Mouse (Mus musculus) right cerebral cortex, postnatal 14 days (tissue): ENCODE data around the gene Car5a.

Experiments used
- DNase-seq: peaks from one replicate; pipeline ENCODE4 v3.0.0; 2022

Gene Car5a

DNA sequence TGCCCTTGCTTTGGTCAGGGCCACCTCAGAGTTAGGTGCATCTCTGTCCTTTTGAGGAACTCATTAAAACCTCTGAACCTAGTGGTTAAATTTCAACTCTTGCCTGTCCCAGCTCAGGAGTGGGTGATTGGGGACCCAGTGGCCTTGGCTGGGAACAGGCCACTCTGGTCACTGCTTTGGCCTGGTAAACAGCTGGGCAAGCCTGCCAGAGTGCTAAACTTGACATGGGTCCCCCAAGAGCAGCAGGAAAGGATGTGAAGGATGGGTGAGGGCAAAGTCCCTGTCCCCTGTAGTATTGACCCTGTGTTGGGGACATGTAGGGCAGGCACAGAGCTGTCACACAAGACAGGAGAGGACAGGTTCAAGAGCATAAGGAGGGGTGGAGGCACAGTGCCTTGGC lies at the start of gene Car5a:
Gene Car5a, minus strand, starts transcription at position 74 of the 400 bp plus-strand sequence.
- no peak for DNase-seq

DNA sequence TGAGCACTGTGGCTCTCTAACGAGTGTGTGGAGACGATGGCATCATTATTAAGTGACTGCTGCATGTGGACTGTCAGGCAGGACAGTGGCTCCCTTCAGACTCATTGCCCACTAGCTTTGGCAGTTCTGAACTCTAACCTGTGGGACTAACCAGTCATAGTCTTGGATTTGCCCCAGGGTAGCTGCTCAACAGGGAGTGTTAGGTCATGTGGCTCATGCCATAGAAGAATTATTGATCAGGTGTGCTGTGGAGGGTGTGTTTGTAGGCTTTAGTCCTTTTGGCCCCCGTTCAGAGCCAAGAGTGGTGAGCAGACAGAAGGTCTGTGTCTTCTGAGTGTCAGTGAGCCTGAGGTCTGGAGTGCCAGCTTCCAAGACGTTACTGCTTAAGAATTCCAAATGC lies 48.2 kb upstream of the Car5a start:
- DNase-seq = no peak

DNA sequence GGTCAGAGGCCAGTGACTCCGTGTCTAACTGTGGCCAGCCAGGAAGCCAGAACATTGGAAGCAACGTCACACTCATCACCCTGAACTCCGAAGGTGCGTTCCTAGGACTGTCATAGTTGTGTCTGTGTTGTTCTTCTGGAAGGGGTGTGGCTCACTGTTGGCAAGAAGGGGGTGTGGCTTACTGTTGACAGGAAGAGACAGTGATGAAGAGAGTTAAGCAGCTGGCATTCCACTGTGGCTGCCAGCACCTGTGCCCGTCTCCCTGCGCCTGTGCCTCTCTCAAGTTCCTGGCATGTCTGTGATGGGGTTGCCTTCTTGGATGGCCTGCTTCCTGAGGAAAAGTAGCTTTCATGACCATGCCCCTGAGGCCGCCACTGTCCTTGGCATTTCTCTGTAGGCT lies 46.9 kb upstream of the Car5a start:
- no peak for DNase-seq

DNA sequence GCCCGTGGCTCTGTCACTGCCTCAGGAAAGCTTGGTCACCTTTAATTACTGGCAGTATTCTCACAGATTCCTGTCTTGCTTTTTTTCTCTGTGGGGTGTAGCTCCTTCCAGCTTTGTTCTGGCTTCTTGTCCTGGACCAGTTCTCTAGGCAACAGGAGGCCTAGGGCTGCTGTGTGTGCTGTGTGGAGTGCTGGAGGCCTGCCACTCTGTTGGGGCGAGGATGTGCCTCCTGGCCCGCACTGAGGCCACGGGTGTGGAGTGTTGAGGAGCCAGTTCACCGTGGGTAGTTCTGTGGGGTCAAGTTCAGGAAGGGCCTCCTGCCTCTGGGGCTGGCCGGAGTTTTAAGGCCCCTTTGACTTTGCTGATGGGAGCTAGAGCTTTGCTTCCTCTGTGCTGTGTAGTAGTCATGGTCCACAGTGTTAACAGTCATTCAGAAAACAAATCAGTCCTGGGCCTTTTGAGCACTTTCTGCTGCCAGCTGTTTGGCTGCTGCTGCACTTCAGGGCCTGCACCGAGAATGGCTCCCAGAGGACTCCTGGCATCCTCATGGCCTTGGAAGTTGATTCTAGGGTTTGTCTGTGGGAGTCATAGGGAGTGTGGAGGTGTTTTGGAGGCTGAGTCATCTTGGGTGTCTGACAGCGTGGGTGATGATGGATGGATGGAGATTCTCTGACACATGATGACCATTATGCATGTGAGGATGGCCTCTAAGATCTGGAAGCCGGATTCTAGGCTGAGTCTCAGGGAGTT lies 46.0 kb upstream of the Car5a start:
- DNase-seq = no peak

DNA sequence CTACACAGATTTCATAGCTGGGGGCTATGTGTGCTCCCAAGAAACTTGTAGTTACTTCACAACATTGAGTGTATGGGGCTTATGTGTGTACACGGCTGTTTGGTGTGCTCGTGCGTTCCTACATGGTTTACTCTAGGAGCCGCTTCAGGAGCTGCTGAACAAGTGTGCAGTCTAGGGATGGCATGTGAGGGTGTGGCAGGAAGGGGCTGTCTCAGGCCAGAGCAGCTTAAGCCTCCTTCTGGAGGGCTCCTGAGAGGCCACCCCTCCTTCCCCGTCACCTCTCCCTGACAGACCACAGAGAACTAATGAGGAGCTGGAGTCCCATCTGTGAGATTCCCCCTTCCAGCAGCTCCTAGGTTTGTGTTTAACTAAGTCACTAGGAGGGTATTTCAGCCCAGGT lies 43.2 kb upstream of the Car5a start:
- DNase-seq = no peak

DNA sequence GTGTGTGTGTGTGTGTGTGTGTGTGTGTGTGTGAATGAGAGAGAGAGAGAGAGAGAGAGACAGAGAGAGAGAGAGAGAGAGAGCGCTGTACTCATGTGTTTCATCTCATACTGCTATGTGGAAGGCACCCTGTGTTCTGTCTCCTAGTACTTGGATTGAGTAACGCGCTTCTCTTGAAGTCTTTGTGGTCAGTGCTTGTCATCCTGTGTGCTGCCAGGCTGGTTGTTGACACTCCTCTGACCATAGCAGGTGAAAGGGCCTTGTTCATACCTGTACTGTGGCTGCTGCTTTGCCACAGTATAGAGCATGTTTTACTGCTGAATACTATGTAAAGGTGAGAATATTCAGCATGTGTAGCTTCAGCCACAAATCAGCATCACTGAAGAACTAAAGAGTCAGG lies 41.0 kb upstream of the Car5a start:
- no peak for DNase-seq

DNA sequence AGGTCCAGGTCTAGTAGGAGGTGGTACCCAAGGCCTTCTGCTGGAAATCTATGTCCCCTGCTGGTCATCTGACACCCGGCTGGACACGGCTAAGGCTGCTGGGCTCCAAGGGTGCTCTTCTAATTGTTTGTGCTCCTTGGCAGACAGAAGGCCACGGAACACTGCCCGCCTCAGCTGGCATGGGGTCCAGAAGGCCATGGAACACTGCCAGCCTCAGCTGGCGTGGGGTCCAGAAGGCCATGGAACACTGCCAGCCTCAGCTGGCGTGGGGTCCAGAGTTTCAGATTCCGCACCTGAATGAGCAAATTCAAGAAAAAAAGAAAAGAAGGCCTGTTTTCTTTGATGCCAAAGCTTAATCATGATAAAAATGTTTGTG lies 36.8 kb upstream of the Car5a start:
- DNase-seq = no peak

DNA sequence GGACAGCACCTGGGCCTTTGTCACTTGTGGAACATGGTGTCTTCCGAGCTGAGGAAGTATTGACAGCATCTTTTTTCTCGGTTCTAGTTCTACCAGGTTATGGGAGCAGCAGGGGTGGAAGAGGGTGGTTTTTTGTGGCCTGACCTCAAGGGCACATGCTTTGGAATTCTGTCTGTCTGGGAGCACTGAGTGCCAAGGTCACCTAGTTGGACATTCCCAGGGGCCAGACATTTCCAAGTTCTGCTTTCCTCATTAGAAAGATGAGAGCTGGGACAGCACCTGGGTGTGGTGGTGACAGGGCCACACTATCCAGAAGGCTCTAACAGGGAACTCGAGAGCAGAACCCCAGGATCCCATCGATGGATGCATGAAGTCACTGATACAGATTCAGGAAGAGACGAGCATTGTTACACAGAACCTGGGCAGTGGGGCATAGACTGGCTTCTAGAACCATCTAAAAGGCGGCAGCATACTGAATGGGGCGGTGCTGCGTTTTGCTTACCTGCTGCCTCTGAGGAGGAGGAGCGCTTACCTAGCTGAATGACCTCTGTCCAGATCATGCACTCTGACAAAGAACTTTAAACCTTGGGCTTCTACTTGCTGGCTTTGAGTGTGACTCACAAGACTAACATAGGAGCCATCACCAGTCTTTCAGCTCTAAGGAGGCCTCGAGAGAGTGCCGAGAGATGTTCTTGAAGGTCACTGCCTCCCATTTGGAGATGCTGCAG lies 36.3 kb upstream of the Car5a start:
- no peak for DNase-seq

DNA sequence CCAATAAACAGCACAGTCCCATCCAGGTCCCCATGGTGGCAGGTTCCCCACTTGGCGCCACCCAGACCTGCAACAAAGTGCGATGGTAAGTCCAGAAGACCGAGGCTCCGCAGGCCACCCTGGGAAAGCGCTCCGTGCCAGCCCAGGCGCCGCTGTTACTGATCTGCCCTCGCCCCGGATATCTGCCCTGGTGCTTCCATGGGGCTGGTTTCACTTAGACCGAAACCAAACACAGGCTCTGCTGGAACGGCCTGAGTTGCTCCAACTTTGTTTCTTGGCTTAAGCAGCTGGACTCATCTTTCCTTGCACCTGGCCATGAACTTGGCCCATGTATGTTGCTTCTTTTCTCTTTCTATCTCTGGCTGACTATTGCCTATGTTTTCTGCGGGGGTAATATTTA lies 34.0 kb upstream of the Car5a start:
- DNase-seq = no peak

DNA sequence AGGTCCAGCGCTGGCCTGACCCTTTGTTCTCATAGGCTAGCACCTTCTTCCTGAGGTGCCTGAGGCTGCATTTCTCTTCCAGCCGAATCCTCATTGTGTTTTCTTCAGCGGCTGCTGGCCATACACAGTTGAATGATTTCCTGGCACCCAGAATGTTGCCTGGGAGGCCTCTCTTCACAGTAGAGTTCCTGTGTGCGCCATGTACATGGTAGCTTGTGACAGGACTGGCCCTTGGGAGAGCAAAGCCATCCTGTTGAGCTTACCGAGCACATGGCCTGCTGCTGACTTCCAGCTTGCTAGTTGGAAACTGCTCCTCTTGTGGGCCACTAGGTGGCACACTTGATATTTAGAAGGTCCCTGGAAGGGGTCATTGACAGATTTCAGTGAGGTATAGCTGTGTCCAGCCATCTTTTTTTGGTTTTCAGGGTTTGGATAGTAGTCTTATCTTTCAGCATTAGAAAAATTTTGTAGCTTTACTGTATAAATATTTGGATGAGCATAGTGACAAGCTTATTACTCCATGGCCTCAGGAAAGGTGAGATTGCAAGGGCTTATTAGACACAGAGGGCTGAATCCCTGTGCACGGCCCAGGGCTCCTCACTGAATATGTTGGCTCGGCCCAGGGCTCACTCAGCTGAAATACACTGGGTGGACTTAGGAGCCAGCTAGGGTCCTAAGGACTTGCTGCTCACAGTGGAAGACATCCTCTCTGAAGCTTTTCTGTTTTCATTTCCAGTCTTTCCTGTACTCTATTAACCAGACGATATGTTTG lies 33.3 kb upstream of the Car5a start:
- no peak for DNase-seq

DNA sequence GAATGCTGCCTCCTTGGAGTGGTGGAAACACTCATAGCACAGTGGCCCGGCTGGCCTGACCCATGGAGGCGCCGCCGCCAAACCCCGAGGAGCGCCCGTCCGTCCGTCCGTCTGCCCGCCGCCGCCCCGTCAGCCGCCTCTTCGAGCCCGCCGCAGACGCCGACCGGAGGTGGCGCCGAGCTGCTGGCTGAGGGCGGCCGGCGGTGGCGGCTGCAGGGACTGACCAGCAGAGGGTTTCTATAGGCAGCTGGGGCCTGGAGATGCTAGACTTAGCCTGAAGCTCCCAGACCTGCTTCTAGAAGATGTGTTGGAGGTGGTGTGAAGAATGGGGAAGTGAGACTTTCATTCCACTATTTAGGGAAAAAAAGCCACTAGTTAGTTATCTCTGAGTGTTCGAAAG lies 29.2 kb upstream of the Car5a start:
- DNase-seq = no peak

DNA sequence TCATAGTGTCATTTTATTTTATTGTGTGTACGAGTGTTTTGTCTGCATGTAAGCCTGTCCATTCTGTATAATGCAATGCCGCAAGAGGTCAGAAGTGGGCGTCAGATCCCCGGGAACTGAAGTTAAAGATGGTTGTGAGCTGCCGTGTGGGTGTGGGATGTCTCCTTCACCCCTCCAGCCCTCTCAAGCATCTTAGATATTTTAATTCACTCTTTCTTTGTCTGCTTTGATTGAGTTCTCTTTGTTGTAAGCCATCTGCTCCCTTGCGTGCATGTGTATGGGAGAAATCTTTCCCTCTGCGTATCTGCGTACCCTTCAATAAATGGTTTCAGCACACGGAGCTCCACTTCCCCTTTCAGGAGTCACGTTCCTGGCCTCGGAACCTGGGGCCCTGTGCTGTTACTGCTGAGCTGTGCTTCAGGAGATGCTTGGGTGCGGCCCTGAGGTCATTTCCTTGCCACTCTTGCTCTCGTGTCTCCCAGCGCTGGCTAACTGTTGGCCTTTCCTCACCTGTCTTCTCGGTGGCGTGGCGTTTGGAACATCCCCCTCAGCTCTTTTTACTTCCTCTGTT lies 26.9 kb upstream of the Car5a start:
- DNase-seq = no peak

DNA sequence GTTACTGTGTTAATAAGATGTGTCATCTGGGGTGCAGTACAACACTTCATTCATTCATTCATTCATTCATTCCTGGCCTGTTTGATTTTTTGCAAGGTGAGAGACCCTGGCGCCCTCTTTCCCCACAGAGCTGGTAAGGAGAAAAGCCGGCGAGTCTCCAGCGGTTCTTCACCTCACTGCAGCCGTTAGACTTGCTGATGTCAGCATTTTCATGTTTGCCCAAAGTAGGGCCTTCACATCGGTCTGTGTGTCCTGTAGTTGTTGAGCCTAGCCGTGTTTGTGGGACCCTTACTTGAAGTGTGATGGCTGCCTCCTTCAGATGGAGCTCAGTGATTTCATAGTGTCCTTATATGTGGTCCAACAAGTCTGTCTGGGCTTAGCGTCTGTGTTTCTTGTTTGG lies 25.5 kb upstream of the Car5a start:
- no peak for DNase-seq

DNA sequence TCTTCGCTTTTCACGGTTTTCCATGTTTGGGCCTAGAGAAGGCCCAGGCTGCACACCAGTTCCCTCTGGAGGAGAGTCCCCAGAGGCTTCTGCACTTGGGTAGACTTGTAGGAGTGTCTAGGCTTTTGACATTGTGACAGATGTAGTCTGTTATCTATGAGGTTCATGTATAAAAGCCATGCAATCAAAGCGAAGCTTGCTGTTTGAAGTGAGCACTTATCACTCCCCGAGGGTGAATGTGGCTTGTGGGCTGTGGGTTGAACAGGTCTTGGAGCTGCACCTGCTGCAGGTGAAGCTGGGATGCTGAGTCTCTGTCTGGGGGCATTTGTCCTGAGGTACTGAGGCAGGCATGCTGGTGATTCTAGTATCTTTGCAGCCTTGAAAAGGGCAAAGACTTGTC lies 23.8 kb upstream of the Car5a start:
- DNase-seq = no peak

DNA sequence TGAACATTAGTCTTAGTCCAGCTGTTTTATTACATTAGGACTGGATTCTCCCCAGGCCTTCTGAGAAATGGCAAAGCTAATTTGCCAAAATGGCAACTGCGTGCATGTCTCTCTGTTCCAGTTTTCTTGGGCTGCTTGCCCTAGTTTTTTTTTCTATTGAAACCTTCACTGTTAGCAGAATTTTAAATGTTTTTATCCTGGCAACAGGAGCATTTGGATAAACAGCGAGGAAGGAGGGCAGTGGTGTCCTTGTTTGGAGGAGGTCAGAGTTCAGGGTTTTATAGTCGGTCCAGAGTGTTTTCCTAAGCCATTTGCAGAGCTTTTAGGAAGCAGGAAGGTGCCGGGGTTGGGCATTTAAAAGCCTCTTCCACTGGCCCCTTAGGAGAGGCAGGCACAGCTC lies 23.3 kb upstream of the Car5a start:
- DNase-seq = no peak

DNA sequence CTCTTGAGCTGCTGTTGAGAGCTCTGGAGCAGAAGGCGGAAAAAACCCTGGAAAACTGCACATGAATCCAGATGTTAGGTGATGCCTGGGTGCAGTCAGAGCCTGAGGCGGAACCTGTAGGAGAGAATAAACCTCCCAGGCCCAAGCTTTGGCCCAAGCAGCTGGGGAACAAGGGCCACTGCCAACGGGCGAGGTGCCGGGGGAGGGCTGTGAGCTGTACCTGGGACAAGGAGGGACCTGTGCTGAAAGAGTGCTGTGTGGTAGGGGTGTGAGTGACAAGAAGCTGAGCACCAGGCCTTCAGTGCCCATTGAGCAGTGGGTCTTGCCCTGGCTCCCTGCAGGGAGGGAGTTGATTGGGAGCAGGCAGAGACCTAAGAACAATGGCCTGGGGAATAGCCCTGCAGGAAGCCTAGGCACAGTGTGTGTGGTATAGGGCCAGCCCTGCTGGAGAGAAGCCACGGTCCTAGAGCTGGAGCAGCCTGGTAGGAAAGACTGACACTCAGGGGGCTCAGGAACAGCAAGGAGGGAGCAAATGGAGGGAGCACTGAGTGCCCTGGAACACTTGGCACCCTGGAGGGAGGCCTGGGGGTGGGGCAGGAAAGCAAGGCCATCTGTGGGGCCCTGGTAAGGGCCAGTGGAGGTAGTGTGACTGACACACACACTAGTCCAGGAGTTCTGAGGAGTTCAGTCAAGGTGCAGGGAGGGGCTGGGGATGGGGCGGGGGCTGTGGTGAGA lies 22.2 kb upstream of the Car5a start:
- DNase-seq = no peak

DNA sequence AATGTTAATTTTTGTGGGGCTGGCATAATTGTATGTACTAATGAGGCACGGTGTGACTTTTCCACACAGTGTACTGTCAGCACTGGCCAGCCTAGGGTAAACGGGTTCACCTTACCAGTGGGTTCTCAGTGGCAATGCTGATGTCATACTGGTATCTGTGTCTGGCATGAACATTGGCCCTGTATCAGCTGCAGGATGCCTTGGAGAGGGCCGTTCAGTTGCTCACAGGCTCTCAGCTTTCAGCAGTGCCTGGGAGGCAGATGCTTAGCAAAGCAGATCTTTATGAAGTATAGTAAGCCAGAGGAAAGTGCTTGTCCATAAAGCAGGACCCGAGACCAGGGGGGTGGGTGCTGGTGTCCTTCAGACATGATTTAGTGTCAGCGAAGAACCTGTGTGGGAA lies 21.4 kb upstream of the Car5a start:
- no peak for DNase-seq

DNA sequence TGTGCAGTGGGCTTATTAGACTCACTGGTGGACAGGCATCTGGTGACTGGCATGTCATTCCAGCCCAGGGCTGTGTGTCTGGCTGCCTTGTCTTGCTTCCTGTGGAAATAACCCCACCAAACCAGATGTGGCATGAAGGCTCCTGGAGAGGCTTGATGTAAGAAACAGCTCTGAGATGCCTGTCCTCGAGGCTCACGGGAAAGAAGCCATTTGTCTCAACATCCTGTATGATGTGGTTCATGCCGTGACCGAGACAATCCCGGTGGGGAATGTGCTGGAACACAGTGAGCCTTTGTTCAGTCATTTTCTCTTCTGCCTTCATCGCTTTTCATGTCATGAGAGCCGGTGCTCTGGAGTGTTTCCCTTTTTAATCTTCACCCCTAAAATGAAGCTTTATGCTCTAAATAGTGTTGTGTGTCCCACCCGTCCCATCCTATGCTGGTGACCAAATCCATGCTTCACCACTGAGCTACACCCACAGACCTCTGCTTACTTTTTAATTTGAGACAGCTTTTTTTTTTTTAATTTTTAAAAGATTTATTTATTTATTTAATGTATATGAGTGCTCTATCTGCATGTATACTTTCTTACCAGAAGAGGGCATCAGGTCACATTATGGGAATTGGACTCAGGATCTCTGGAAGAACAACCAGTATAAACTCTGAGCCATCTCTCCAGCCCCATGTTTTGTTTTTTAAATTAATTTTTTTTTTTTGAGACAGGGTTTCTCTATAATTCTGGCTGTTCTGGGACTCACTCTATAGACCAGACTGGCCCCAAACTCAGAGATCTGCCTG lies 20.2 kb upstream of the Car5a start:
- no peak for DNase-seq

DNA sequence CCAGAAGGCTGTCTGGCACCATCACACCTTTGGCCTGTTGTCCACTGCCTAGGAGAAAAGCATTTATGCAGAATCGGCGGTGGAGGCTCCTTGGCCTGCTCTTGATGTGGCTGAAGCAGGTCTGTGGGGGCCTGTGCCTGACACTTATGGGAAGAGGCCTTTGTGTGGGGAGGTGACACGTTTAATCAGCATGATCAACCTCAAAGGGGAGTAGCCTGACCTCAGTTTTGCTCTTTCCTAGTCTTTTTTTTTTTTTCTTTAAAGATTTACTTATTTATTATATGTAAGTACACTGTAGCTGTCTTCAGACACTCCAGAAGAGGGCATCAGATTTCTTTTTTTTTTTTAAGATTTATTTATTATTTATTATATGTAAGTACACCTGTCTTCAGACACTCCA lies 18.2 kb upstream of the Car5a start:
- no peak for DNase-seq

DNA sequence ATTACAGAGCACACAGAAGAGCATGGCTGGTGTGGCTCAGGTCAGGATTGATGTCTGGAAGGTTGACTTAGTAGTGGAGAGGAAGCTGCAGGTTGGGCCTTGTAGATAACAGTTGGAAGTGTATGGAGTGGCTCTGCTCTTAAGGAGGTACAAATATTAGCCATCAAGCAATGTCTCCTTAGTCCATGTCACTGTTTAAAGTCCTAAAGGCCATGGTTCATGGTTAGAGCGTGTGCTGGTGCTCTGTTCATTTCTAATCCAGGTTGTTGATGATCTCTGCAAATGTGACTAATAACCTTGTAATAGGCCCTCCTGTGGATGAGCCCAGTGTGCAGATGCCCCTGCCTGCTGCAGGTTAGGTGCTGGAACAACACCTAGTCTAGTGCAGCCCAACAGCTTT lies 13.7 kb upstream of the Car5a start:
- no peak for DNase-seq

DNA sequence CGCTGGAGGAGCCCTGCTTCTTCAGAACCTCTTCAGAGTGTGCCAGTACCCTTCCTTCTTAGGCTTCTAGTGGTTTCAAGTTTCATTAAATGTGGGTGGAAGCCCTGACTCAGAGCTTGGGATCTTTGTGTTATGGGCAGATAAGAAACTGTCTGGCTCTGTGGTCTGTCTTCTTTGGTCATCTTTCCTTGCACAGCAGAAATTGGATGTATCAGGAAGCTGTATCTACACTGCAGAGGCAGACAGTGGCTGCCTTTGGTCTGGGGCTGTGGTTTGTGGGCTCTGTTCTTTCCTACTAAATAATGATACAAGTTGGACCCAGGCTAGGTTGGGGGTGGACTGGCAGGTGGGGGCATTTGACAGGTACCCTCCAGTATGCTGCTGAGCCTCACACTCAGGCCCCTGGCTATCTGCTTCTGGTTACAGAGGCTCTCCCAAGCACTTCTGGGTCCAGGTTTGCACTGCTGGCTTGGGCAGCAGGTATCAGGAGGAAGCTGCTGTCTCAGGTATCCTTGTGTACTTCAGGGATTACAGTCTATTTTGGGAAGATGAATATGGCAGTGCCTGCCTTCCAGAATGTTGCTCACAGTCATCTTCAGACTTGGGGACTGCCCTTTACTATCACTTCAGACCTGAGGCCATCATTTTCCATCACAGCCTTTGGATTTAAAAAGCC lies 11.3 kb upstream of the Car5a start:
- DNase-seq = no peak
